Mouse (Mus musculus): ENCODE data around the gene Cbx5. TPM values are rescaled to one million over a fixed set of nuclear protein-coding genes. Genes with fewer than 3 reads are reported as not detected.
A peak's percentile ranks its signal among the peaks of the same experiment; 100 is the strongest.

The Cbx5 gene
- polyA plus RNA-seq, 1 experiment from 2014 or later: 204 TPM

DNA sequence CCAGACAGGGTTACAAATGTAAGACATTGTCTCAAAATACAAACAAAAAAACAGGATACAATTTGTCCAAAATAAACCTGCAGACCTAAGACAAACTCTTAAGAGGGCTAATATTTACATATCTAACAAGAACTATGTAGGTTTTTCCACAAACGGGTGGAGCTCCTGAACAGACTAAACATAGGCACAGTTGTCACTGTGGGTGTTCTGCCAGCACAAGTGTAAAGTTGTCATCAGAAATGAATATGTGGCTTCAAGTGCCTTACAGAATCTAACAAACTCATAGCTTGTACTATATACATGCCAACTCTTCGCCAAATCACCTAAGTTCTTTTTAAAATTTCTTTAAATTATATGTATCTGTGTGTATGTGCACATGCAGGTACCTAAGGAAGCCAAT is 6.5 kb downstream of the Cbx5 start:
- H3K27ac ChIP-seq (ENCODE audit: low read depth, low read length): no peak overlapping the region
- no peak overlapping the region for H3K4me3 ChIP-seq (ENCODE audit: low read depth, low read length)
- ATAC-seq (ENCODE audit: low FRiP score) (no peak), DNase-seq (ENCODE audit: low spot score) (no peak)
- H3K9me3 ChIP-seq (ENCODE audit: control insufficient read depth, low read length): no peaks in the 10 kb centered on the region
- H3K9ac ChIP-seq (ENCODE audit: low read depth, low read length): no peak overlapping the region
- H3K27me3 ChIP-seq (ENCODE audit: control insufficient read depth, insufficient read depth, low read length): no peaks in the 10 kb centered on the region
- 89% methylated on average over 2 of the region's 2 CpGs for WGBS
- H3K36me3 ChIP-seq (ENCODE audit: control insufficient read depth, insufficient read depth, low read length): peaks cover 3% of the 10 kb centered on the region; the same call in 1 of the 2 replicates
- no peak overlapping the region for H3K4me2 ChIP-seq (replicated peaks; ENCODE audit: low read depth, low read length)
- H3K4me1 ChIP-seq (replicated peaks; ENCODE audit: control insufficient read depth, insufficient read depth, low read length): no peaks in the 10 kb centered on the region

DNA sequence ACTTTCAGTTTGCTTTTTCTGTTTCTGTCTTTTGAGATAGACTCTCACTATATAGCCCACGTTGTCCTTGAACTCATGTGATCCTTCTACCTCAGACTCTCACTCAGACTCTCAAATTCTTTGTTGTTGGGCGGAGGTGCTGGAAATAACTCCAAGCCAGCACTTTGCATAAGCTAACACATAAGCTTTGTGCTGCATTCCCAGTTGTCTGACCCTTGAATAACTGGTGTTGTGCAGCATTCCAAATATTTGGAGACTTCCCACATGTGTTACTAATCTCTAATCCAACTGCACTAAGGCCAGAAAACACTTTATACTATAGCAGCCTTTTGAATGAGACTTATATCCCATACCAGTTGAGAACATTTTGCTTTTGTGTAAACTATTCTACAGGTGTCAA is 10.7 kb downstream of the Cbx5 start:
- no peaks in the 10 kb centered on the region for H3K4me1 ChIP-seq (replicated peaks; ENCODE audit: control insufficient read depth, insufficient read depth, low read length)
- no peak overlapping the region for H3K27ac ChIP-seq (ENCODE audit: low read depth, low read length)
- no peak overlapping the region for H3K9ac ChIP-seq (ENCODE audit: low read depth, low read length)
- no peak for DNase-seq (ENCODE audit: low spot score)
- no peak for ATAC-seq (ENCODE audit: low FRiP score)
- no peak overlapping the region for H3K4me2 ChIP-seq (replicated peaks; ENCODE audit: low read depth, low read length)
- H3K36me3 ChIP-seq (ENCODE audit: control insufficient read depth, insufficient read depth, low read length): no peaks in the 10 kb centered on the region
- H3K27me3 ChIP-seq (ENCODE audit: control insufficient read depth, insufficient read depth, low read length): no peaks in the 10 kb centered on the region
- H3K9me3 ChIP-seq (ENCODE audit: control insufficient read depth, low read length): no peaks in the 10 kb centered on the region
- H3K4me3 ChIP-seq (ENCODE audit: low read depth, low read length): no peak overlapping the region
- 86% methylated on average over 2 of the region's 2 CpGs for WGBS

DNA sequence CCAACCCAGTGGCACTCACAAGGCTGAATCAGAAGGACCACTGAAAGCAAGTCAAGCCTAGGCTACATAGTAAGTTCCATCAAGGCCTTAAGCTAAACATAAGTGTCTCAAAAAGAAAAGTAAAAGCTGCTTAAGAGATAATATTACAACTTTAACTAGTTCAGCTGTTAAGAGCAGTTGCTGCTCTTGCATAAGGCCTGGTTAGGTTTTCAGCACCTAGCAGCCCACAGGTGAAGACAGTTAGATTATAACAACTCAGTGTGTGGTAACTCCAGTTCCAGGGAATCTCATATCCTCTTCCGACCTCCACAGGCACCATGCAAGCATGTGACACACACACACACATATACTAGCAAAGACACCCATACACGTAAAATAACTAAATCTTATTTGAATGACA is 12.0 kb downstream of the Cbx5 start:
- Histone ChIP-seq H3K27me3 (ENCODE audit: control insufficient read depth, insufficient read depth, low read length) (no peaks in the 10 kb centered on the region), H3K4me1 (replicated peaks; ENCODE audit: control insufficient read depth, insufficient read depth, low read length) (no peaks in the 10 kb centered on the region), H3K9ac (ENCODE audit: low read depth, low read length) (no peak overlapping the region), H3K4me2 (replicated peaks; ENCODE audit: low read depth, low read length) (no peak overlapping the region), H3K27ac (ENCODE audit: low read depth, low read length) (no peak overlapping the region), H3K36me3 (ENCODE audit: control insufficient read depth, insufficient read depth, low read length) (no peaks in the 10 kb centered on the region), H3K9me3 (ENCODE audit: control insufficient read depth, low read length) (no peaks in the 10 kb centered on the region), H3K4me3 (ENCODE audit: low read depth, low read length) (no peak overlapping the region)
- DNase-seq (ENCODE audit: low spot score) (no peak), ATAC-seq (ENCODE audit: low FRiP score) (no peak)
- WGBS: 91% methylated on average over 2 of the region's 2 CpGs

DNA sequence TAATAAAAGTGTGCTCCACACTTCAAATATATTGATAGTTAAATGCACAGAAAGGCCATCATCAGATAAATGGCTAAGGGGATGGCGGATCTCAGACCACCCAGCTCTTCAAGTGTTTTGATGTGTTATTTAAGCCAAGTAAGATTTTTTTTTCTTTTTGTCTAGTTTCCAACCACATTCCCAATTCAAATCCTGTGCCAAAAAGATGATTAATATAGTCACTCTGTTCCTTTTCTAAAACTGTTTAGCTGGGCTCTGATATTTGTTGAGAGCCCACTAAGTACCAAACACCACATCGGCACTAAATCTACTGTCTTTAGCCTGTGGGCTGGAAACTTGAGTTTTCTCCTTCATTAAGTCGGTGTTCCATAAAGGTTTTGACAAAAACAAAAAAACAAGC is 12.6 kb downstream of the Cbx5 start:
- Histone ChIP-seq H3K4me1 (replicated peaks; ENCODE audit: control insufficient read depth, insufficient read depth, low read length) (no peaks in the 10 kb centered on the region), H3K36me3 (ENCODE audit: control insufficient read depth, insufficient read depth, low read length) (no peaks in the 10 kb centered on the region), H3K27ac (ENCODE audit: low read depth, low read length) (no peak overlapping the region), H3K27me3 (ENCODE audit: control insufficient read depth, insufficient read depth, low read length) (no peaks in the 10 kb centered on the region), H3K9me3 (ENCODE audit: control insufficient read depth, low read length) (no peaks in the 10 kb centered on the region), H3K4me3 (ENCODE audit: low read depth, low read length) (no peak overlapping the region), H3K4me2 (replicated peaks; ENCODE audit: low read depth, low read length) (no peak overlapping the region), H3K9ac (ENCODE audit: low read depth, low read length) (no peak overlapping the region)
- WGBS: 89% methylated on average over 3 of the region's 3 CpGs
- ATAC-seq (ENCODE audit: low FRiP score) (no peak), DNase-seq (ENCODE audit: low spot score) (no peak)

DNA sequence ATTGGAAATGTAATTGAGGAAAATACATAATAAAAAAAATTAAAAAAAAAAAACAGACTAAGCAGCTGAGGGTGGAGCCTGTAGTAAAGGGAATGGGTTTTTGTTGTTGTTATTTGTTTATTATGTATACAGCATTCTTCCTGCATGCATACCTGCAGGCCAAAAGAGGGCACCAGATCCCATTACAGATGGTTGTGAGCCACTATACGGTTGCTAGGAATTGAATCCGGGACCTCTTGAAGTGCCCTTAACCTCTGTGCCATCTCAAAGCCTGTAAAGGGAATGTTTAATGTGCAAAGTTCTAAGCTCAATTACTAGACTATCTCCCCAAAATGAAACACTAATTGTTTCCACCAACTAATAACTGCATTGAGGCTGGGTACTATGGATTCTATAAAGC is 15.5 kb downstream of the Cbx5 start:
- H3K4me2 ChIP-seq (replicated peaks; ENCODE audit: low read depth, low read length): no peak overlapping the region
- no peak overlapping the region for H3K4me3 ChIP-seq (ENCODE audit: low read depth, low read length)
- DNase-seq (ENCODE audit: low spot score) (no peak), ATAC-seq (ENCODE audit: low FRiP score) (no peak)
- no peak overlapping the region for H3K27ac ChIP-seq (ENCODE audit: low read depth, low read length)
- H3K9me3 ChIP-seq (ENCODE audit: control insufficient read depth, low read length): no peaks in the 10 kb centered on the region
- no peaks in the 10 kb centered on the region for H3K4me1 ChIP-seq (replicated peaks; ENCODE audit: control insufficient read depth, insufficient read depth, low read length)
- H3K36me3 ChIP-seq (ENCODE audit: control insufficient read depth, insufficient read depth, low read length): no peaks in the 10 kb centered on the region
- no peaks in the 10 kb centered on the region for H3K27me3 ChIP-seq (ENCODE audit: control insufficient read depth, insufficient read depth, low read length)
- WGBS: 73% methylated on average over 2 of the region's 2 CpGs
- no peak overlapping the region for H3K9ac ChIP-seq (ENCODE audit: low read depth, low read length)

DNA sequence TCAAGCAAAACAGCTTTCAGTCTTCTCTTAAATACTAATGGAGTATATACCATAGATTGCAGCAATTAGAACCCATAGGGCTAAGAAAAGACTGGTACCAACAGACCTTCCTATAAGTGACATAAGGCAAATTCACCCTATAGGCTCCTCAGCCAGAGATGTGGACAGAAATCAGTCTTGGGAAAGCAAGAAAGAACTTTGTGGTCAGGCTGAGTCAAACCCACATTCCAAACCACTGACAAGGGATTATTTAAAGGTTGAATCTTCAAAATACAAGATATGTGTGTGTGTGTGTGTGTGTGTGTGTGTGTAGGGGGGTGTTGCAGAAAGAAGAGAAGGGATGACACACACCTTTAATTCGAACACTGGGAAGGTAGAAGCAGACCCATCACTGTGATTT is 18.2 kb downstream of the Cbx5 start:
- no peak for ATAC-seq (ENCODE audit: low FRiP score)
- Histone ChIP-seq H3K27me3 (ENCODE audit: control insufficient read depth, insufficient read depth, low read length) (no peaks in the 10 kb centered on the region), H3K9ac (ENCODE audit: low read depth, low read length) (no peak overlapping the region), H3K4me1 (replicated peaks; ENCODE audit: control insufficient read depth, insufficient read depth, low read length) (no peaks in the 10 kb centered on the region), H3K27ac (ENCODE audit: low read depth, low read length) (no peak overlapping the region), H3K9me3 (ENCODE audit: control insufficient read depth, low read length) (no peaks in the 10 kb centered on the region), H3K36me3 (ENCODE audit: control insufficient read depth, insufficient read depth, low read length) (no peaks in the 10 kb centered on the region), H3K4me2 (replicated peaks; ENCODE audit: low read depth, low read length) (no peak overlapping the region), H3K4me3 (ENCODE audit: low read depth, low read length) (no peak overlapping the region)
- DNase-seq (ENCODE audit: low spot score): no peak
- 88% methylated on average over 1 of the region's 1 CpGs for WGBS

- DNase-seq (ENCODE audit: low spot score) (no peak), ATAC-seq (ENCODE audit: low FRiP score) (no peak)
- Histone ChIP-seq H3K4me2 (replicated peaks; ENCODE audit: low read depth, low read length) (no peak overlapping the region), H3K27ac (ENCODE audit: low read depth, low read length) (no peak overlapping the region), H3K9ac (ENCODE audit: low read depth, low read length) (no peak overlapping the region), H3K4me1 (replicated peaks; ENCODE audit: control insufficient read depth, insufficient read depth, low read length) (peaks cover 4% of the 10 kb centered on the region; the same call in 1 of the 2 replicates), H3K27me3 (ENCODE audit: control insufficient read depth, insufficient read depth, low read length) (no peaks in the 10 kb centered on the region), H3K9me3 (ENCODE audit: control insufficient read depth, low read length) (no peaks in the 10 kb centered on the region), H3K4me3 (ENCODE audit: low read depth, low read length) (no peak overlapping the region), H3K36me3 (ENCODE audit: control insufficient read depth, insufficient read depth, low read length) (no peaks in the 10 kb centered on the region)
- WGBS: 87% methylated on average over 3 of the region's 3 CpGs
Observed at GRCm38 (mm10) chr15:103220785-103221184, 18.8 kb downstream of the Cbx5 start.

DNA sequence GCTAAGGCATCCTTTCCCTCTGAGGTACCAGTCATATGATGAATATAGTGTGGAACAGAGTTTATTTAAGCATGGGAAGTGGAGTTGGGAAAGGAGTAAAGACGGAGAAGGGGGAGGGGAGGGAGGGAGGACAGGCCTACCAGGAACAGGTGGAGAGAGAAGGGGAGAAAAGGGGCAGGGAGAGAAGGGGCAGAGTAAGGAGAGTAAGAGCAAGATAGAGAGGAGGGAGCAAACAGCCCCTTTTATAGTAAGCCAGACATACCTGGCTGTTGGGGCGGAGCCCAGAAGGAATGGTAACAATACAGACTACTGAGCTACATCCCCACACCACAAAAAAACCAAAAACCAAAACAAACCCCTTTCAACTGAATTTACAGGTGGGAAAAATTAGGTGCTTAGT is 23.6 kb downstream of the Cbx5 start:
- Histone ChIP-seq H3K4me2 (replicated peaks; ENCODE audit: low read depth, low read length) (peak overlapping the region; percentile 53; the same call in 1 of the 2 replicates), H3K4me1 (replicated peaks; ENCODE audit: control insufficient read depth, insufficient read depth, low read length) (peaks cover 8% of the 10 kb centered on the region), H3K4me3 (ENCODE audit: low read depth, low read length) (no peak overlapping the region; the same call in 1 of the 2 replicates), H3K9ac (ENCODE audit: low read depth, low read length) (no peak overlapping the region; the same call in 1 of the 2 replicates), H3K9me3 (ENCODE audit: control insufficient read depth, low read length) (no peaks in the 10 kb centered on the region), H3K27ac (ENCODE audit: low read depth, low read length) (peak overlapping the region; percentile 93), H3K27me3 (ENCODE audit: control insufficient read depth, insufficient read depth, low read length) (no peaks in the 10 kb centered on the region), H3K36me3 (ENCODE audit: control insufficient read depth, insufficient read depth, low read length) (0 out of 2 replicates have a peak, but pooled peaks cover 4% of the 10 kb centered on the region)
- WGBS: 15% methylated on average over 2 of the region's 2 CpGs
- no peak for ATAC-seq (ENCODE audit: low FRiP score)
- peak; percentile 23 for DNase-seq (ENCODE audit: low spot score)

DNA sequence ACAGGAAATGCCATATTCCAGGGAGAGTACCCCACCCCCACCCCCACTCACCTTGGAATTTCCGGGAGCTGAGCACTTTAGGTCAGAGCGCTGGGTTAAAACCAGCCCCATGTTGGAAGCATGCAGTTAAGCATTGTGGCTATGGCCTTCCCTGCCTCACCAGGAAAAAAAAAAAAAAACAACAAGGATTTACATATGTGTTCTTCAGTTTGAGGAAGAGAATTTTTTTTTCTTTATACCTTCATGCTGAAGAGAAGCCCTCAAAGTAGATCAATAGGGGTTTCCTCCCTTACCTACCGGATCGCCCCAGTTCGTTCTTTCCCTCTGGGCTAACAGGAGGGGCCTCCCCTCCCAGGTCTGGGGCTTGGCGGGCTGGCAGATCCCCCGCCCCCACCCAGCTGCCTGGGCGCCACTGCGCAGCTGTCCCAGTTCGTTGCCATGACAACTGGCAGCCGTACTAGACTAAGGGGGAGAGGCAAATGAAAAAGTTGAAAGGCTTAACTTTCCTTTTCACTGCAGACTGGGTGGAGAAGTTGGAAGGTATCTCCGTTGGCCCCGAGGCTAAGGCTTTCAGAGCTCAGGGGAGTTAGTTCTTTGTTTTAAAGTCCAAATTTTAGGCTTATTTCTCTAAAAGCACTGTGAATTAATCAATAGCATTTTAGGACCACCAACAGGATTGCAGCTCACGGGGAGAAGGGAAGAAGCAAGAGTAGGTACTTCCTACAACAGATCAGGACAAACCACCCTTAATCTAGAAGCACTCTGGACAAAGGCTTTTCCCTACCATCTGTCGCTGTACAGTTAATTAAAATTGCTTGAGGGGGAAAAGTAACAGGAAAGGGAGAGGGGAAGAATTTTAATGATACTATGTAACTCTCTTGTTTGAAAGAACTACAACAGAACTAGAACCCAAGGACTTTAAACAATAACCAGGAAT is 24.4 kb downstream of the Cbx5 start:
- Histone ChIP-seq H3K9me3 (ENCODE audit: control insufficient read depth, low read length) (no peaks in the 10 kb centered on the region), H3K27ac (ENCODE audit: low read depth, low read length) (peak overlapping the region; percentile 93), H3K4me2 (replicated peaks; ENCODE audit: low read depth, low read length) (peak overlapping the region; percentile 53), H3K27me3 (ENCODE audit: control insufficient read depth, insufficient read depth, low read length) (no peaks in the 10 kb centered on the region), H3K9ac (ENCODE audit: low read depth, low read length) (peak overlapping the region; percentile 47), H3K4me3 (ENCODE audit: low read depth, low read length) (peak overlapping the region; percentile 37), H3K4me1 (replicated peaks; ENCODE audit: control insufficient read depth, insufficient read depth, low read length) (peaks cover 8% of the 10 kb centered on the region), H3K36me3 (ENCODE audit: control insufficient read depth, insufficient read depth, low read length) (0 out of 2 replicates have a peak, but pooled peaks cover 6% of the 10 kb centered on the region)
- peak; percentile 97 for ATAC-seq (ENCODE audit: low FRiP score)
- peak; percentile 94 for DNase-seq (ENCODE audit: low spot score)
- 1% methylated on average over 15 of the region's 15 CpGs for WGBS

All from hindbrain, embryonic 11.5 days (tissue).